Mouse (Mus musculus): ENCODE results near the gene Mogs. TPM values are rescaled to one million over a fixed set of nuclear protein-coding genes. Genes with fewer than 3 reads are reported as not detected.

The Mogs gene
- total RNA-seq, 2 experiments from 2014 or later: 28.6 to 29.5 TPM

GRCm38 (mm10) chr6:83161921-83162641, 46.8 kb downstream of the Mogs start:
- no peak for TF ChIP-seq CTCF (IDR thresholded peaks at IDR 0.05)
- peak overlapping the region; percentile 18 for H3K4me3 ChIP-seq
- intact Hi-C loops (cut with DNase I): no loop called here
- H3K27ac ChIP-seq: no peak overlapping the region
- no peak for DNase-seq (ENCODE audit: extremely low spot score in 1 of 2, low spot score in 2 of 2)

GRCm38 (mm10) chr6:83162701-83163100, 47.4 kb downstream of the Mogs start:
- no peak overlapping the region for H3K27ac ChIP-seq
- intact Hi-C loops (cut with DNase I): no loop called here
- TF ChIP-seq CTCF (IDR thresholded peaks at IDR 0.05): peak; percentile 70
- peak overlapping the region; percentile 18; the same call in 1 of the 2 replicates for H3K4me3 ChIP-seq
- DNase-seq (ENCODE audit: extremely low spot score in 1 of 2, low spot score in 2 of 2): peak; percentile 52 to 58

GRCm38 (mm10) chr6:83165026-83165606, 49.8 kb downstream of the Mogs start:
- no peak for TF ChIP-seq CTCF (IDR thresholded peaks at IDR 0.05)
- DNase-seq (ENCODE audit: extremely low spot score in 1 of 2, low spot score in 2 of 2): no peak
- intact Hi-C loops (cut with DNase I): loop anchor here (2.0 to 5.0 kb wide), 2 partner anchors 50 to 102 kb away; no protein-coding TSS in a partner anchor
- Histone ChIP-seq H3K27ac (peak overlapping the region; percentile 98), H3K4me3 (peak overlapping the region; percentile 82)

GRCm38 (mm10) chr6:83165607-83166242, 50.4 kb downstream of the Mogs start, which contains the start of gene Dctn1:
Gene Dctn1, plus strand, starts transcription at chr6:83165920.
- peak; percentile 88 for TF ChIP-seq CTCF (IDR thresholded peaks at IDR 0.05)
- Histone ChIP-seq H3K4me3 (peak within 1 kb of the TSS; percentile 82), H3K27ac (peak within 1 kb of the TSS; percentile 98)
- DNase-seq (ENCODE audit: extremely low spot score in 1 of 2, low spot score in 2 of 2): peak; percentile 92
- intact Hi-C loops (cut with DNase I): loop anchor here (2.0 to 5.0 kb wide), 2 partner anchors 49 to 102 kb away; no protein-coding TSS in a partner anchor

GRCm38 (mm10) chr6:83166243-83166630, 50.9 kb downstream of the Mogs start:
- peak overlapping the region; percentile 82 for H3K4me3 ChIP-seq
- intact Hi-C loops (cut with DNase I): loop anchor here (5.0 kb wide), 1 partner anchor 101 kb away; no protein-coding TSS in a partner anchor
- peak; percentile 28 for TF ChIP-seq CTCF (IDR thresholded peaks at IDR 0.05)
- DNase-seq (ENCODE audit: extremely low spot score in 1 of 2, low spot score in 2 of 2): no peak
- peak overlapping the region; percentile 98 for H3K27ac ChIP-seq

Small RNA genes within 50 kb of the gene (microRNA-seq; reads per million reads assigned to microRNA genes)
- 0 reads per million in 2 experiments for gene Mir3470a

Other genes with a start within 250 kb of the Mogs start
- 10 to 100 TPM; 39.4 to 40.7 TPM for gene Sema4f, start 175.7 kb upstream of the Mogs start, total RNA-seq (2021)
- not detected for gene M1ap, start 168.6 kb upstream of the Mogs start, total RNA-seq (2021)
- 1 to 10 TPM; 1.4 to 2.1 TPM for gene Dok1, start 82.0 kb upstream of the Mogs start, total RNA-seq (2021)
- 1 to 10 TPM; 2.0 to 3.5 TPM for gene Loxl3, start 81.3 kb upstream of the Mogs start, total RNA-seq (2021)
- 100 to 1,000 TPM; 130 to 135 TPM for gene Aup1, start 61.0 kb upstream of the Mogs start, total RNA-seq (2021)
- 10 to 100 TPM; 42.2 to 47.0 TPM for gene Htra2, start 60.2 kb upstream of the Mogs start, total RNA-seq (2021)
- under 1 TPM; 0.61 to 0.68 TPM for gene Dqx1, start 57.7 kb upstream of the Mogs start, total RNA-seq (2021)
- not detected for gene Tlx2, start 45.2 kb upstream of the Mogs start, total RNA-seq (2021)
- gene Pcgf1, start 37.6 kb upstream of the Mogs start, total RNA-seq (2021): 10 to 100 TPM; 24.3 to 27.0 TPM
- 1 to 10 TPM in 1 of 2 experiments, not detected in 1; 1.9 TPM for gene Lbx2, start 29.1 kb upstream of the Mogs start, total RNA-seq (2021)
- gene Ccdc142, start 13.9 kb upstream of the Mogs start, total RNA-seq (2021): 1 to 10 TPM; 6.8 to 7.8 TPM
- 1 to 10 TPM; 4.6 to 6.9 TPM for gene Gm42688, start 13.9 kb upstream of the Mogs start, total RNA-seq (2021)
- 10 to 100 TPM; 57.5 to 61.7 TPM for gene Mrpl53, start 6.5 kb upstream of the Mogs start, total RNA-seq (2021)
- gene Wbp1, start 6.1 kb downstream of the Mogs start, total RNA-seq (2021): 10 to 100 TPM; 42.4 to 42.5 TPM
- gene Ino80b, start 9.9 kb downstream of the Mogs start, total RNA-seq (2021): 10 to 100 TPM; 19.9 to 22.2 TPM
- 10 to 100 TPM; 87.0 to 97.5 TPM for gene Rtkn, start 20.0 kb downstream of the Mogs start, total RNA-seq (2021)
- gene Wdr54, start 40.9 kb downstream of the Mogs start, total RNA-seq (2021): 10 to 100 TPM; 26.0 to 26.6 TPM
- gene 1700003E16Rik, start 40.9 kb downstream of the Mogs start, total RNA-seq (2021): 10 to 100 TPM; 30.9 to 35.6 TPM
- 100 to 1,000 TPM; 369 to 376 TPM for gene Dctn1, start 50.4 kb downstream of the Mogs start, total RNA-seq (2021)
- gene Slc4a5, start 104.3 kb downstream of the Mogs start, total RNA-seq (2021): 1 to 10 TPM in 1 of 2 experiments, under 1 TPM in 1; 0.84 to 1.3 TPM
- 1 to 10 TPM; 5.7 to 8.1 TPM for gene Mthfd2, start 210.4 kb downstream of the Mogs start, total RNA-seq (2021)
- gene Mob1a, start 210.5 kb downstream of the Mogs start, total RNA-seq (2021): 10 to 100 TPM; 18.9 to 22.0 TPM
- 10 to 100 TPM; 49.3 to 54.3 TPM for gene Bola3, start 233.7 kb downstream of the Mogs start, total RNA-seq (2021)

Measured in left cerebral cortex, adult 2 months (tissue).